Mouse (Mus musculus): Measurements from ENCODE around the gene Ryr3. TPM values are rescaled to one million over a fixed set of nuclear protein-coding genes. Genes with fewer than 3 reads are reported as not detected.
"Not testable (repeated sequence)": the region's sequence is repeated elsewhere in the genome, so short reads cannot be mapped to it uniquely, and the experiment has no call there.

Gene Ryr3
- total RNA-seq, 2 experiments from 2014 or later: 0.07 TPM; not detected in 1

- no peak for ATAC-seq (replicated peaks; ENCODE audit: low FRiP score, low TSS enrichment, poor library complexity, severe bottlenecking)
These were observed 101.5 kb downstream of the Ryr3 start for GRCm38 (mm10) chr2:113115248-113115896.

GRCm38 (mm10) chr2:113104609-113105008 is 112.3 kb downstream of the Ryr3 start:
- ATAC-seq (replicated peaks; ENCODE audit: low FRiP score, low TSS enrichment, poor library complexity, severe bottlenecking): no peak

- no peak for ATAC-seq (replicated peaks; ENCODE audit: low FRiP score, low TSS enrichment, poor library complexity, severe bottlenecking)
These were observed 121.7 kb downstream of the Ryr3 start for GRCm38 (mm10) chr2:113095184-113095583.

GRCm38 (mm10) chr2:113094088-113094487 is 122.8 kb downstream of the Ryr3 start:
- no peak for ATAC-seq (replicated peaks; ENCODE audit: low FRiP score, low TSS enrichment, poor library complexity, severe bottlenecking)

- no peak for ATAC-seq (replicated peaks; ENCODE audit: low FRiP score, low TSS enrichment, poor library complexity, severe bottlenecking)
These were observed 124.1 kb downstream of the Ryr3 start for GRCm38 (mm10) chr2:113092756-113093155.

GRCm38 (mm10) chr2:113091316-113091715 is 125.6 kb downstream of the Ryr3 start:
- not testable (repeated sequence) for ATAC-seq (replicated peaks; ENCODE audit: low FRiP score, low TSS enrichment, poor library complexity, severe bottlenecking)

- ATAC-seq (replicated peaks; ENCODE audit: low FRiP score, low TSS enrichment, poor library complexity, severe bottlenecking): no peak
These were observed 140.5 kb downstream of the Ryr3 start for GRCm38 (mm10) chr2:113076396-113076795.

GRCm38 (mm10) chr2:113059367-113059766 is 157.5 kb downstream of the Ryr3 start:
- no peak for ATAC-seq (replicated peaks; ENCODE audit: low FRiP score, low TSS enrichment, poor library complexity, severe bottlenecking)

- ATAC-seq (replicated peaks; ENCODE audit: low FRiP score, low TSS enrichment, poor library complexity, severe bottlenecking): no peak
These were observed 158.0 kb downstream of the Ryr3 start for GRCm38 (mm10) chr2:113058914-113059313.

GRCm38 (mm10) chr2:113058116-113058515 is 158.8 kb downstream of the Ryr3 start:
- no peak for ATAC-seq (replicated peaks; ENCODE audit: low FRiP score, low TSS enrichment, poor library complexity, severe bottlenecking)

- no peak for ATAC-seq (replicated peaks; ENCODE audit: low FRiP score, low TSS enrichment, poor library complexity, severe bottlenecking)
These were observed 161.3 kb downstream of the Ryr3 start for GRCm38 (mm10) chr2:113055591-113055990.

- ATAC-seq (replicated peaks; ENCODE audit: low FRiP score, low TSS enrichment, poor library complexity, severe bottlenecking): no peak
These were observed 167.1 kb downstream of the Ryr3 start for GRCm38 (mm10) chr2:113049831-113050230.

GRCm38 (mm10) chr2:113036550-113036949 is 180.3 kb downstream of the Ryr3 start:
- ATAC-seq (replicated peaks; ENCODE audit: low FRiP score, low TSS enrichment, poor library complexity, severe bottlenecking): no peak

- no peak for ATAC-seq (replicated peaks; ENCODE audit: low FRiP score, low TSS enrichment, poor library complexity, severe bottlenecking)
These were observed 186.2 kb downstream of the Ryr3 start for GRCm38 (mm10) chr2:113030689-113031088.

GRCm38 (mm10) chr2:113019896-113020295 is 197.0 kb downstream of the Ryr3 start:
- no peak for ATAC-seq (replicated peaks; ENCODE audit: low FRiP score, low TSS enrichment, poor library complexity, severe bottlenecking)

- ATAC-seq (replicated peaks; ENCODE audit: low FRiP score, low TSS enrichment, poor library complexity, severe bottlenecking): no peak
These were observed 198.6 kb downstream of the Ryr3 start for GRCm38 (mm10) chr2:113018278-113018677.

GRCm38 (mm10) chr2:113016236-113016635 is 200.7 kb downstream of the Ryr3 start:
- ATAC-seq (replicated peaks; ENCODE audit: low FRiP score, low TSS enrichment, poor library complexity, severe bottlenecking): no peak

GRCm38 (mm10) chr2:113008961-113009740 is 207.7 kb downstream of the Ryr3 start:
- no peak for ATAC-seq (replicated peaks; ENCODE audit: low FRiP score, low TSS enrichment, poor library complexity, severe bottlenecking)

- no peak for ATAC-seq (replicated peaks; ENCODE audit: low FRiP score, low TSS enrichment, poor library complexity, severe bottlenecking)
These were observed 218.4 kb downstream of the Ryr3 start for GRCm38 (mm10) chr2:112998498-112998897.

- no peak for ATAC-seq (replicated peaks; ENCODE audit: low FRiP score, low TSS enrichment, poor library complexity, severe bottlenecking)
These were observed 233.9 kb downstream of the Ryr3 start for GRCm38 (mm10) chr2:112982908-112983510.
